Mouse (Mus musculus): ENCODE measurements around the gene Foxp2. TPM values are rescaled to one million over a fixed set of nuclear protein-coding genes. Genes with fewer than 3 reads are reported as not detected.

Gene Foxp2
- polyA plus RNA-seq, 1 experiment from 2014 or later: 42.4 TPM

DNA sequence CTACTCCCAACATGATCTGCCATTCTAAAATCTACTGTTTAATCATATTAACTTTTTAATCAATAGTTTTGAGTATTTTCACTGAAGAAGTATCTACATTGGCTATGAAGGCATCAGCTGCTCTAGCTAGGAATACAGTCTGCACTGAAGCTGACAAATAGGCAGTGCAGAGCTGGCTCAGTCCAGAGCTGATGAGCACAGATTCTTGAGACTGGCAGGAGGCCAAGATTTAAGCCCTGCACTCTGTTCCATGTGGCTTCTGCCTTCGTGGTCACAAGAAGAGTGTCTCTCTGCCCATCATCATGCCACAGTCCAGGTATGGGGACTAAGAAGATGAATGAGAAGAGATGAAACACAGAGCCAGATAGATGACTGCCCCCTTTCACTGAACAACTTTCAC is 398.1 kb downstream of the Foxp2 start:
- H3K9me3 ChIP-seq (ENCODE audit: control insufficient read depth, low read length): no peaks in the 10 kb centered on the region
- no peak overlapping the region for H3K4me2 ChIP-seq
- no peak for ATAC-seq (ENCODE audit: low FRiP score)
- no peak overlapping the region for H3K4me3 ChIP-seq (ENCODE audit: low read depth, low read length)
- DNase-seq (ENCODE audit: low spot score, missing footprints): no peak
- H3K27me3 ChIP-seq (ENCODE audit: control insufficient read depth, insufficient read depth, low read length): no peaks in the 10 kb centered on the region
- H3K27ac ChIP-seq (ENCODE audit: low read depth, low read length): no peak overlapping the region
- no peaks in the 10 kb centered on the region for H3K36me3 ChIP-seq (ENCODE audit: control insufficient read depth, insufficient read depth, low read length)
- 52% methylated on average over 1 of the region's 1 CpGs for WGBS
- H3K9ac ChIP-seq (ENCODE audit: low read length): no peak overlapping the region
- no peaks in the 10 kb centered on the region for H3K4me1 ChIP-seq (ENCODE audit: control insufficient read depth, insufficient read depth, low read length)

DNA sequence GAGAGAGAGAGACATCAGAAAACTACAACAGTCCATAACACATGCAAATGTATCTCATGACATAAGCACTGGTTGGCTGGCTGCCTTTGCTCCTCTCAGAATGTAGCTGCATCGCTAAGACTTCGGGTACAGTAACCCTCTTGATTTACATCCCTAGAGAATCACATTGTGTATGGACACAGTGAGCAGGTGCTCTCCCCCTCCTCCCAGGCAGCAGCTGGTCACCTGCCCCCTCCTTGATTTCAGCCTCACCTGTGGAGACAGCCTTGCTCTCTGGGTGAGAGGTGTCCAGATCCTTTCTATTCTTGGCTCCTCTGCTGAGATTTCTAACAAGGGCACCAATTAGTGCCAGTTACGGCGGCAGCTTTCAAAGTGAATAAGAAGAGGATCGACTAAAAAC is 409.5 kb downstream of the Foxp2 start:
- H3K27ac ChIP-seq (ENCODE audit: low read depth, low read length): no peak overlapping the region
- WGBS: 75% methylated on average over 5 of the region's 5 CpGs
- ATAC-seq (ENCODE audit: low FRiP score): no peak
- no peak overlapping the region for H3K4me3 ChIP-seq (ENCODE audit: low read depth, low read length)
- no peaks in the 10 kb centered on the region for H3K9me3 ChIP-seq (ENCODE audit: control insufficient read depth, low read length)
- DNase-seq (ENCODE audit: low spot score, missing footprints): no peak
- H3K4me2 ChIP-seq: no peak overlapping the region
- H3K36me3 ChIP-seq (ENCODE audit: control insufficient read depth, insufficient read depth, low read length): no peaks in the 10 kb centered on the region
- no peaks in the 10 kb centered on the region for H3K4me1 ChIP-seq (ENCODE audit: control insufficient read depth, insufficient read depth, low read length)
- H3K9ac ChIP-seq (ENCODE audit: low read length): no peak overlapping the region
- H3K27me3 ChIP-seq (ENCODE audit: control insufficient read depth, insufficient read depth, low read length): no peaks in the 10 kb centered on the region

DNA sequence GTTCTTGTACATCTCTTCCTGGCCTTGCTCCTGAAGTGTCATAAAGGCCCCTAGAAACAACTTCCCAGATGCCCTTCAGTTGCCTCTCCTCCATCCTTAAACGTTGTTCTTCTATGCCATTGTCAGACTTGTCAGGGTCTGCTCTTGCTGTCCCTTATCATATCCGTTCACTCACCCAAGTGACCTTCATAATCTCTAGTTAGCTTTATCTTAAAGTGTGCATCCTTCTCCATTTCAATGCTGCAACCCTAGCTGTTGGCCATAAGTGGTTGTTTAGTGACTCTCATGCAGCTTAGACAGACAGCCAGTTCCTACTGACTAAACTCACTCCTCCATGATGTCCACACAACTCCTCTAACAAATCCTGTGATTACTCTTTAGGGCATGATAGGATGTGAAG is 415.8 kb downstream of the Foxp2 start:
- H3K4me1 ChIP-seq (ENCODE audit: control insufficient read depth, insufficient read depth, low read length): no peaks in the 10 kb centered on the region
- no peaks in the 10 kb centered on the region for H3K27me3 ChIP-seq (ENCODE audit: control insufficient read depth, insufficient read depth, low read length)
- no peak overlapping the region for H3K4me2 ChIP-seq
- H3K9me3 ChIP-seq (ENCODE audit: control insufficient read depth, low read length): no peaks in the 10 kb centered on the region
- ATAC-seq (ENCODE audit: low FRiP score) (no peak), DNase-seq (ENCODE audit: low spot score, missing footprints) (no peak)
- no peak overlapping the region for H3K4me3 ChIP-seq (ENCODE audit: low read depth, low read length)
- 81% methylated on average over 2 of the region's 2 CpGs for WGBS
- H3K27ac ChIP-seq (ENCODE audit: low read depth, low read length): no peak overlapping the region
- H3K36me3 ChIP-seq (ENCODE audit: control insufficient read depth, insufficient read depth, low read length): no peaks in the 10 kb centered on the region
- H3K9ac ChIP-seq (ENCODE audit: low read length): no peak overlapping the region

DNA sequence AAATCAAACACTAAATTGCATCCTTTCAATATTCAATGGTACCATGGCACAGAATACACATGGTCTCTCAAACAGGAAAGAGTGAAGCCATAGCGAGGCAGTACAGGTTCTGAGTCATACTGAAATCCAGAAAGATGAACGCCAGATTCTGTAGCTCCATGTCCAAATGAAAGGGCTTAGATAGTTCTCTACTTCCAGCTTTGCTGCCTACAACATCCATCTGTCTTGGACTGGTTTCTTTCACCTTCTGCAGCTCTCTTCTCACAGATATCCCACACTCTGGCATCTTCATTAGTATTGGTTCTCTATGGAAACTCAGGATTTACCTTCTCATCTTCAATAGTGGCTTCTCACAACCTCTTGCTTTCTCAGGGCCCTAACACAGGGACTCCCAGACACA is 417.2 kb downstream of the Foxp2 start:
- no peak overlapping the region for H3K4me2 ChIP-seq
- WGBS: 90% methylated on average over 2 of the region's 2 CpGs

DNA sequence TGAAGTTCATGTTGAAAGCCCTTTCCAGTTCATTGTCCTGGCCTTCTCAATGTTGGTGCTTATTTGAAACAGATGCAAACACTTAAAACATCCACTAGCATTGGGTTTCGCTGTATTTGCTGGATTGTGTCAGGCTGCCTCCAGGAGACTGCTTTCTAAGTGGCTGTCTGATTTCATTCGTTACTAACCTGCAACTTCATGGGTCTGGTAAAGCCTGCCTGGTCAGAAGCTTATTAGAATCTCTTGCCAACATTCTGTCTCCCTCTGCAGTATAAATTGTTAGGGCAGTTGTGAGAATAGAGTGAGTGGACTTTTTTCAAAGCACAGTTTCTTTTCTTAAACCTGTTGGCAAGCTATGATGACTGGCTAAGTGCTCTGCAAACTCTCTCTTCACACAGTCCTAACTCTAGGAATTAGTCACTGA is 420.4 kb downstream of the Foxp2 start:
- WGBS: 64% methylated on average over 2 of the region's 2 CpGs
- no peak overlapping the region for H3K27ac ChIP-seq (ENCODE audit: low read depth, low read length)
- no peak for DNase-seq (ENCODE audit: low spot score, missing footprints)
- no peaks in the 10 kb centered on the region for H3K27me3 ChIP-seq (ENCODE audit: control insufficient read depth, insufficient read depth, low read length)
- no peaks in the 10 kb centered on the region for H3K36me3 ChIP-seq (ENCODE audit: control insufficient read depth, insufficient read depth, low read length)
- no peaks in the 10 kb centered on the region for H3K9me3 ChIP-seq (ENCODE audit: control insufficient read depth, low read length)
- H3K9ac ChIP-seq (ENCODE audit: low read length): no peak overlapping the region
- ATAC-seq (ENCODE audit: low FRiP score): no peak
- no peak overlapping the region for H3K4me3 ChIP-seq (ENCODE audit: low read depth, low read length)
- no peak overlapping the region for H3K4me2 ChIP-seq
- no peaks in the 10 kb centered on the region for H3K4me1 ChIP-seq (ENCODE audit: control insufficient read depth, insufficient read depth, low read length)

More for the DNA sequence above, 417.2 kb downstream of the Foxp2 start:
- Histone ChIP-seq H3K9ac (ENCODE audit: low read length) (no peak overlapping the region), H3K36me3 (ENCODE audit: control insufficient read depth, insufficient read depth, low read length) (no peaks in the 10 kb centered on the region), H3K4me1 (ENCODE audit: control insufficient read depth, insufficient read depth, low read length) (no peaks in the 10 kb centered on the region), H3K27ac (ENCODE audit: low read depth, low read length) (no peak overlapping the region), H3K9me3 (ENCODE audit: control insufficient read depth, low read length) (no peaks in the 10 kb centered on the region), H3K27me3 (ENCODE audit: control insufficient read depth, insufficient read depth, low read length) (no peaks in the 10 kb centered on the region), H3K4me3 (ENCODE audit: low read depth, low read length) (no peak overlapping the region)
- ATAC-seq (ENCODE audit: low FRiP score): no peak
- DNase-seq (ENCODE audit: low spot score, missing footprints): no peak

DNA sequence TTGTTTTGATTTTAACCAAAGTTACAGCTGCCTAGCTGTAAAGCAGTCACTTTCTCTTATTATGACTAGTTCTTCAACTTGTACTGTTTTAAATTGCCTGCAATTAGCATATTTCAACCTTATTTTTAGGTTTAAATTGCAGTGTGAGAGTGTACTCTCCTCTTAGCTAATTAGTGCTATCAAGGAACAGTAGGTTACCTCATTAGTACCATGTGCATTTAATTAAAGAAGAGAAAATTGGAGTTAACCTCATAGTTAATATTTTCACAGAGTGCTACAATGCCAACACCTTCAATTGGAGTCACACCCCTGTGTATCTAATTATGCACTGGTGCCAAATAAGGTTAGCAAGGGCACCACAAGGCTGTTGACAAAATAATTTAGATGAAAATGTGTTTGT is 421.9 kb downstream of the Foxp2 start:
- H3K36me3 ChIP-seq (ENCODE audit: control insufficient read depth, insufficient read depth, low read length): no peaks in the 10 kb centered on the region
- no peak overlapping the region for H3K27ac ChIP-seq (ENCODE audit: low read depth, low read length)
- H3K4me1 ChIP-seq (ENCODE audit: control insufficient read depth, insufficient read depth, low read length): no peaks in the 10 kb centered on the region
- H3K4me2 ChIP-seq: no peak overlapping the region
- H3K4me3 ChIP-seq (ENCODE audit: low read depth, low read length): no peak overlapping the region
- H3K27me3 ChIP-seq (ENCODE audit: control insufficient read depth, insufficient read depth, low read length): no peaks in the 10 kb centered on the region
- no peak overlapping the region for H3K9ac ChIP-seq (ENCODE audit: low read length)
- no peak for DNase-seq (ENCODE audit: low spot score, missing footprints)
- ATAC-seq (ENCODE audit: low FRiP score): no peak
- H3K9me3 ChIP-seq (ENCODE audit: control insufficient read depth, low read length): no peaks in the 10 kb centered on the region

DNA sequence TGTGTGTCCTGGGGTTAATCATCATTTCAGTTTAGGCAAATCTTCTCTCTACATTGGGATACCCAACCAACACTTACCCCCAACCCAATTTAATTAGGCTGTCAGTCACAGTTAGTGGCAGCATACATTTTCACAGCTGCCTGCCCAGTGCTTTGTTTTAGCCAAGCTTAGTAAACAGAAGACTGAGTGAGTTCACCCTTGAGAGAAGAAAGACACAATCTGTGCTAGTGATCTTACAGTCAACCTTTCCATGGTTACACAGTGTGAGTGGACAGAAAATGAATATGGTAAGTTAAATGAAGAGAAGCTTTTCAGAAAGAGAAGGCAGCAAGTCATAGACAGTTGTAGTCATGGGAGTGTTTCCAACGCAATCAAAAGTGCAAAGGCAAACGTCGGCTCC is 446.6 kb downstream of the Foxp2 start:
- H3K36me3 ChIP-seq (ENCODE audit: control insufficient read depth, insufficient read depth, low read length): no peaks in the 10 kb centered on the region
- no peaks in the 10 kb centered on the region for H3K27me3 ChIP-seq (ENCODE audit: control insufficient read depth, insufficient read depth, low read length)
- H3K4me3 ChIP-seq (ENCODE audit: low read depth, low read length): no peak overlapping the region
- DNase-seq (ENCODE audit: low spot score, missing footprints) (no peak), ATAC-seq (ENCODE audit: low FRiP score) (peak; percentile 77; the same call in 1 of the 2 replicates)
- H3K27ac ChIP-seq (ENCODE audit: low read depth, low read length): no peak overlapping the region
- H3K9ac ChIP-seq (ENCODE audit: low read length): no peak overlapping the region
- no peaks in the 10 kb centered on the region for H3K9me3 ChIP-seq (ENCODE audit: control insufficient read depth, low read length)
- 73% methylated on average over 3 of the region's 3 CpGs for WGBS
- H3K4me2 ChIP-seq: no peak overlapping the region
- no peaks in the 10 kb centered on the region for H3K4me1 ChIP-seq (ENCODE audit: control insufficient read depth, insufficient read depth, low read length)

DNA sequence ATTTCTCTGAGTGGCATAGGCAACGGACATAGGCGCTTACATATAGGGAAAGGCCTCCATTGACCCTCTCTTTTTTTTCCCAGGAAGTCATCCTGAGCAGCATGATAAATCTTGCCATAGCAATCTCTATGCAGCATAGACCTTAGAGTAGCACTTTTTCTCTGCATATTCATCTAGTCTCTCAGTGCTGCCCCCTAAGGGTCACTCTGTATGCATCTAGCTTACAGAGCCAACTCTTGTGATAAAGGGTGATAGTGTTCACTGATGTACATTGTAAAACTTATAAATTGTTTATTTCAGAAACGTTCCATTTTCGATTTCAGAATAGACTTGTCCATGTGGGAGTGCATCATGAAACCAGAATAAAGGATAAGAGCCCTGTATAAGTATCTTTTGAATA is 454.7 kb downstream of the Foxp2 start:
- Histone ChIP-seq H3K9ac (ENCODE audit: low read length) (no peak overlapping the region), H3K27ac (ENCODE audit: low read depth, low read length) (no peak overlapping the region), H3K4me2 (no peak overlapping the region), H3K4me3 (ENCODE audit: low read depth, low read length) (no peak overlapping the region), H3K36me3 (ENCODE audit: control insufficient read depth, insufficient read depth, low read length) (no peaks in the 10 kb centered on the region), H3K4me1 (ENCODE audit: control insufficient read depth, insufficient read depth, low read length) (no peaks in the 10 kb centered on the region), H3K9me3 (ENCODE audit: control insufficient read depth, low read length) (no peaks in the 10 kb centered on the region), H3K27me3 (ENCODE audit: control insufficient read depth, insufficient read depth, low read length) (no peaks in the 10 kb centered on the region)
- DNase-seq (ENCODE audit: low spot score, missing footprints): no peak
- WGBS: 80% methylated on average over 4 of the region's 4 CpGs
- no peak for ATAC-seq (ENCODE audit: low FRiP score)

DNA sequence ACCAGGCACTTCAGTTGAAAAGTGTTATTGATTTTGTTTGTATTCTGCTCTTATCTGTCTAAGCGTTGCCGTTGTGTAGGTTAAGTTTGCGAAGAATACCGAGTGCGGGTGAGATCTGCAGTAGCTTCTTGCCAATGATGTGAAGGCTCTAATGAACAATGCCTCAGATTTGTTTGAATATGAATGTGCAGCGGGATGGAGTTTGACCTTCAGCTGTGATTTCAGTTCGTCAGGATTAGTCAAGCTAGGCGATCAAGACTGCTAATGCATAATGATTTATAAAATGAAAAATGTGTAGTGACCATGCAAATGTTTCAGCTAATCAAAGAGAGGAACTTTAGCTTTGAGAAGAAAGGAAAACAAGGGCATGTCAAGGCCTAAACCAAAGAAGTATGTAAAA is 469.1 kb downstream of the Foxp2 start:
- Histone ChIP-seq H3K27ac (ENCODE audit: low read depth, low read length) (peak overlapping the region; percentile 20; the same call in 1 of the 2 replicates), H3K27me3 (ENCODE audit: control insufficient read depth, insufficient read depth, low read length) (no peaks in the 10 kb centered on the region), H3K9me3 (ENCODE audit: control insufficient read depth, low read length) (no peaks in the 10 kb centered on the region), H3K4me3 (ENCODE audit: low read depth, low read length) (no peak overlapping the region), H3K9ac (ENCODE audit: low read length) (no peak overlapping the region), H3K4me2 (no peak overlapping the region), H3K36me3 (ENCODE audit: control insufficient read depth, insufficient read depth, low read length) (no peaks in the 10 kb centered on the region), H3K4me1 (ENCODE audit: control insufficient read depth, insufficient read depth, low read length) (peaks cover 21% of the 10 kb centered on the region)
- 27% methylated on average over 8 of the region's 8 CpGs for WGBS
- peak; percentile 45 for ATAC-seq (ENCODE audit: low FRiP score)
- DNase-seq (ENCODE audit: low spot score, missing footprints): peak; percentile 84

DNA sequence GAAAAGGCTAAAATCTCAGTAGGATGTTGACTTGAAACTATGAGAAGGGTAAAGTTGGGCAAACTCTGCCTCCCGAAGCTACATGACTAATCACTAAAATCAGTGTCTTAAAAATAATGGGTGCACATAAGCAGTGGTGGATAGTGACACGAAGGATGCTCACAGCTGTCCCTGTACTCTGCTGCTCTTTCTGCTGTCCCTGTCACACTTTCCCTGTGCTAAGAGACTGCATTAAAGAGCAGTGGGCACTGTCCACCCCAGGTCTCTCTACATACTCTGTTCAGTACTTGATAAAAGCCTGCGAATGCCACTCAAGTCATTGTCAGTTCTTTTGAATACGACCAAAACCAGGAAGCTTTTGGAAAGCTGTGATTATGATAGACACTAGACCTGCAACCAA is 469.7 kb downstream of the Foxp2 start:
- peaks cover 21% of the 10 kb centered on the region for H3K4me1 ChIP-seq (ENCODE audit: control insufficient read depth, insufficient read depth, low read length)
- H3K27me3 ChIP-seq (ENCODE audit: control insufficient read depth, insufficient read depth, low read length): no peaks in the 10 kb centered on the region
- peak; percentile 51; the same call in 1 of the 2 replicates for ATAC-seq (ENCODE audit: low FRiP score)
- H3K27ac ChIP-seq (ENCODE audit: low read depth, low read length): peak overlapping the region; percentile 20; the same call in 1 of the 2 replicates
- no peaks in the 10 kb centered on the region for H3K36me3 ChIP-seq (ENCODE audit: control insufficient read depth, insufficient read depth, low read length)
- no peak overlapping the region for H3K4me2 ChIP-seq
- WGBS: 69% methylated on average over 4 of the region's 4 CpGs
- no peak overlapping the region for H3K9ac ChIP-seq (ENCODE audit: low read length)
- H3K9me3 ChIP-seq (ENCODE audit: control insufficient read depth, low read length): no peaks in the 10 kb centered on the region
- DNase-seq (ENCODE audit: low spot score, missing footprints): peak; percentile 89
- no peak overlapping the region for H3K4me3 ChIP-seq (ENCODE audit: low read depth, low read length)
